22 mouse cellular contexts compared by ENCODE assay signal in genomic region chr9:15653036-15653435, GRCm38 (mm10). TPM values are rescaled to one million over a fixed set of nuclear protein-coding genes. Genes with fewer than 3 reads are reported as not detected.
DNase-seq lines count a peak whose midpoint lies in the region; ATAC-seq and TF ChIP-seq lines count a peak whose summit lies in the region.
"Had no signal": no experiment of that assay in that cellular context is flagged by ENCODE, and none has a peak within 500 bp of the region (broad histone marks: within the 10 kb centered on the region; RNA-seq: fewer than 3 reads in every experiment).

No protein-coding gene starts in this region.

- H3K9me3 ChIP-seq in forebrain, embryonic 14.5 days (replicated peaks; ENCODE audit: control insufficient read depth, low read length): no peaks in the 10 kb centered on the region; the same call in 1 of the 2 replicates
- H3K9me3 ChIP-seq in forebrain, embryonic 11.5 days (ENCODE audit: control insufficient read depth, low read length): no peaks in the 10 kb centered on the region
- peaks cover 9% of the 10 kb centered on the region; the same call in 1 of the 2 replicates for H3K9me3 ChIP-seq in midbrain, embryonic 14.5 days (ENCODE audit: control insufficient read depth, low read length)
- peaks cover 16% of the 10 kb centered on the region; the same call in 1 of the 2 replicates for H3K9me3 ChIP-seq in midbrain, embryonic 10.5 days (replicated peaks)
- H3K9me3 ChIP-seq: embryonic facial prominence, embryonic 15.5 days; G1E; heart, embryonic 15.5 days; limb, embryonic 15.5 days; stomach, embryonic 15.5 days had no signal

- no peak overlapping the region for H3K4me3 ChIP-seq in forebrain, embryonic 14.5 days (ENCODE audit: low read depth, low read length)
- H3K4me3 ChIP-seq in forebrain, embryonic 11.5 days (ENCODE audit: low read depth, low read length): no peak overlapping the region
- no peak overlapping the region for H3K4me3 ChIP-seq in midbrain, embryonic 14.5 days (replicated peaks; ENCODE audit: low read depth, low read length)
- H3K4me3 ChIP-seq in midbrain, embryonic 10.5 days: no peak overlapping the region
- no peak overlapping the region for H3K4me3 ChIP-seq in layer of hippocampus, adult 2 months
- H3K4me3 ChIP-seq: embryonic facial prominence, embryonic 15.5 days; heart, embryonic 15.5 days; kidney, embryonic 15.5 days; limb, embryonic 15.5 days; megakaryocyte, embryonic 14.5 days; stomach, embryonic 15.5 days had no signal

- H3K36me3 ChIP-seq in forebrain, embryonic 14.5 days (ENCODE audit: control insufficient read depth, insufficient read depth, low read length): no peaks in the 10 kb centered on the region
- no peaks in the 10 kb centered on the region for H3K36me3 ChIP-seq in forebrain, embryonic 11.5 days (ENCODE audit: control insufficient read depth, insufficient read depth, low read length)
- H3K36me3 ChIP-seq in midbrain, embryonic 14.5 days (ENCODE audit: control insufficient read depth, insufficient read depth, low read length): no peaks in the 10 kb centered on the region
- no peaks in the 10 kb centered on the region for H3K36me3 ChIP-seq in midbrain, embryonic 10.5 days
- H3K36me3 ChIP-seq: embryonic facial prominence, embryonic 15.5 days; G1E; heart, embryonic 15.5 days; kidney, embryonic 15.5 days; limb, embryonic 15.5 days; stomach, embryonic 15.5 days had no signal

- no peaks in the 10 kb centered on the region for H3K27me3 ChIP-seq in forebrain, embryonic 14.5 days (replicated peaks; ENCODE audit: control insufficient read depth, insufficient read depth, low read length)
- no peaks in the 10 kb centered on the region for H3K27me3 ChIP-seq in forebrain, embryonic 11.5 days (ENCODE audit: control insufficient read depth, insufficient read depth, low read length)
- no peaks in the 10 kb centered on the region for H3K27me3 ChIP-seq in midbrain, embryonic 14.5 days (ENCODE audit: control insufficient read depth, insufficient read depth, low read length)
- H3K27me3 ChIP-seq in midbrain, embryonic 10.5 days (ENCODE audit: low read depth, poor library complexity, severe bottlenecking): no peaks in the 10 kb centered on the region
- H3K27me3 ChIP-seq: embryonic facial prominence, embryonic 15.5 days; heart, embryonic 15.5 days; kidney, embryonic 15.5 days; limb, embryonic 15.5 days; megakaryocyte, embryonic 14.5 days; stomach, embryonic 15.5 days had no signal

- DNase-seq in forebrain, embryonic 14.5 days (ENCODE audit: low spot score): peak; percentile 52
- no peak for DNase-seq in forebrain, embryonic 11.5 days (ENCODE audit: low spot score)
- peak; percentile 19 for DNase-seq in midbrain, embryonic 14.5 days
- no peak for DNase-seq in midbrain, embryonic 10.5 days (ENCODE audit: low spot score)
- peak; percentile 44 for DNase-seq in layer of hippocampus, adult 2 months (ENCODE audit: low spot score in 2 of 2)
- peak; percentile 9 for DNase-seq in telencephalon, adult 2 months (ENCODE audit: low read depth, low spot score)
- DNase-seq in embryo, embryonic 10.5 days (ENCODE audit: low spot score): no peak
- DNase-seq in right cerebral cortex, postnatal 25 days: no peak
- DNase-seq: adrenal gland, postnatal 10 days; thymus, postnatal 4 days had no signal

- ATAC-seq in forebrain, embryonic 14.5 days: peak; percentile 68
- no peak for ATAC-seq in forebrain, embryonic 11.5 days (replicated peaks; ENCODE audit: low FRiP score)
- 0 out of 2 replicates have a peak, but pooled peaks have one; percentile 37 for ATAC-seq in midbrain, embryonic 14.5 days (ENCODE audit: low FRiP score, low TSS enrichment)
- ATAC-seq: inflammation-experienced regulatory T-cells, adult 6 months; lung, postnatal 0 days had no signal

- no peak overlapping the region for H3K4me2 ChIP-seq in forebrain, embryonic 14.5 days (ENCODE audit: low read length)
- H3K4me2 ChIP-seq in forebrain, embryonic 11.5 days (ENCODE audit: low read depth, low read length, severe bottlenecking): no peak overlapping the region
- H3K4me2 ChIP-seq in midbrain, embryonic 14.5 days (ENCODE audit: low read length): no peak overlapping the region
- H3K4me2 ChIP-seq: embryonic facial prominence, embryonic 15.5 days; heart, embryonic 15.5 days; kidney, embryonic 15.5 days; limb, embryonic 15.5 days; stomach, embryonic 15.5 days had no signal

- no peak overlapping the region for H3K27ac ChIP-seq in forebrain, embryonic 14.5 days (ENCODE audit: low read depth, low read length)
- H3K27ac ChIP-seq in forebrain, embryonic 11.5 days (ENCODE audit: low read depth, low read length): no peak overlapping the region
- no peak overlapping the region for H3K27ac ChIP-seq in midbrain, embryonic 14.5 days (replicated peaks; ENCODE audit: low read depth, low read length)
- no peak overlapping the region for H3K27ac ChIP-seq in midbrain, embryonic 10.5 days (replicated peaks)
- 0 out of 2 replicates have a peak overlapping the region, but pooled peaks have one; percentile 43 for H3K27ac ChIP-seq in layer of hippocampus, adult 2 months
- H3K27ac ChIP-seq: embryonic facial prominence, embryonic 15.5 days; heart, embryonic 15.5 days; kidney, embryonic 15.5 days; limb, embryonic 15.5 days; stomach, embryonic 15.5 days had no signal

- H3K9ac ChIP-seq in forebrain, embryonic 14.5 days (ENCODE audit: low read length): no peak overlapping the region
- no peak overlapping the region for H3K9ac ChIP-seq in forebrain, embryonic 11.5 days (ENCODE audit: low read length)
- H3K9ac ChIP-seq in midbrain, embryonic 14.5 days (replicated peaks; ENCODE audit: low read length): no peak overlapping the region
- H3K9ac ChIP-seq: embryonic facial prominence, embryonic 15.5 days; heart, embryonic 15.5 days; kidney, embryonic 15.5 days; limb, embryonic 15.5 days; stomach, embryonic 15.5 days had no signal

- H3K4me1 ChIP-seq in forebrain, embryonic 14.5 days (ENCODE audit: control insufficient read depth, insufficient read depth, low read length): no peaks in the 10 kb centered on the region
- no peaks in the 10 kb centered on the region for H3K4me1 ChIP-seq in forebrain, embryonic 11.5 days (replicated peaks; ENCODE audit: control insufficient read depth, insufficient read depth, low read length)
- no peaks in the 10 kb centered on the region for H3K4me1 ChIP-seq in midbrain, embryonic 14.5 days (ENCODE audit: control insufficient read depth, insufficient read depth, low read length)
- H3K4me1 ChIP-seq in midbrain, embryonic 10.5 days: peaks cover 9% of the 10 kb centered on the region
- H3K4me1 ChIP-seq: embryonic facial prominence, embryonic 15.5 days; heart, embryonic 15.5 days; limb, embryonic 15.5 days; megakaryocyte, embryonic 14.5 days; stomach, embryonic 15.5 days had no signal

- no peak for TF ChIP-seq CTCF in layer of hippocampus, adult 2 months (conservative IDR thresholded peaks at IDR 0.05)

RNA-seq across cellular contexts. Expression of gene Deup1, which starts 25.3 kb away (rescaled TPM):
- 2.0 and 2.2 TPM in 2 replicates for polyA plus RNA-seq in forebrain, embryonic 14.5 days (2014; fragmentation: Nextera tagmentation; extraction: Ambion mirVana)
- 0.67 and 1.5 TPM in 2 replicates for polyA plus RNA-seq in forebrain, embryonic 11.5 days (2014; fragmentation: Nextera tagmentation; extraction: Ambion mirVana)
- polyA plus RNA-seq in midbrain, embryonic 14.5 days (2014; fragmentation: Nextera tagmentation; extraction: Ambion mirVana): 0.67 and 0.75 TPM in 2 replicates
- polyA plus RNA-seq in midbrain, embryonic 10.5 days (2016; fragmentation: Nextera tagmentation; extraction: Ambion mirVana): 0.37 and 0.48 TPM in 2 replicates
- under 1 TPM; 0.61 to 1.00 TPM for total RNA-seq in layer of hippocampus, adult 2 months (2021)
- total RNA-seq: granulocyte monocyte progenitor cell, adult 5-6 weeks had no signal
- polyA plus RNA-seq: C2C12; G1E; small intestine, adult 2 months had no signal

RNA-seq across cellular contexts. Expression of gene Slc36a4, which starts 56.5 kb away (rescaled TPM):
- polyA plus RNA-seq in forebrain, embryonic 14.5 days (2014; fragmentation: Nextera tagmentation; extraction: Ambion mirVana): 34.7 and 42.0 TPM in 2 replicates
- polyA plus RNA-seq in forebrain, embryonic 11.5 days (2014; fragmentation: Nextera tagmentation; extraction: Ambion mirVana): 17.8 TPM in 2 replicates
- 43.4 and 52.6 TPM in 2 replicates for polyA plus RNA-seq in midbrain, embryonic 14.5 days (2014; fragmentation: Nextera tagmentation; extraction: Ambion mirVana)
- polyA plus RNA-seq in midbrain, embryonic 10.5 days (2016; fragmentation: Nextera tagmentation; extraction: Ambion mirVana): 9.4 and 12.3 TPM in 2 replicates
- total RNA-seq in layer of hippocampus, adult 2 months (2021): 10 to 100 TPM; 44.6 TPM
- polyA plus RNA-seq: G1E had no signal

Comparison
In these comparisons a context has a peak if more than half of its experiments do, and no peak if none do; other contexts are left out.
1. DNase-seq: peak in forebrain, embryonic 14.5 days (single experiment), midbrain, embryonic 14.5 days (single experiment), layer of hippocampus, adult 2 months (2 of 2) and telencephalon, adult 2 months (single experiment); none in forebrain, embryonic 11.5 days (single experiment), midbrain, embryonic 10.5 days (single experiment), embryo, embryonic 10.5 days (single experiment) and right cerebral cortex, postnatal 25 days (single experiment).